Mouse (Mus musculus) G1E (cell line): Measurements from ENCODE around the gene Zfp64. TPM values are rescaled to one million over a fixed set of nuclear protein-coding genes. Genes with fewer than 3 reads are reported as not detected.

Experiments
- ATAC-seq: 2 replicates; pipeline ENCODE4 v1.8.0; 2016; ENCODE audit warnings: mild to moderate bottlenecking; ENCODE audit not compliant: insufficient number of reproducible peaks, poor library complexity, low FRiP score, severe bottlenecking; ENCODE audit errors: extremely low read depth
- DNase-seq: peaks from one replicate; pipeline ENCODE4 v3.0.0; 2012; ENCODE audit warnings: low spot score
- H3K27me3 ChIP-seq: 2 replicates; pipeline ENCODE4 v1.6.1; 2012; ENCODE audit warnings: mild to moderate bottlenecking, low read length, inconsistent platforms; ENCODE audit not compliant: insufficient read depth
- H3K36me3 ChIP-seq: replicated peaks from 2 replicates; pipeline ENCODE3; 2012; ENCODE audit warnings: mild to moderate bottlenecking, inconsistent platforms
- H3K4me1 ChIP-seq: 2 replicates; pipeline ENCODE4 v1.6.1; 2012; ENCODE audit warnings: low read depth, low read length, inconsistent platforms, mixed read lengths; ENCODE audit not compliant: insufficient read depth
- H3K4me3 ChIP-seq: 2 replicates; pipeline ENCODE4 v1.5.1; 2012; ENCODE audit warnings: low read depth, mild to moderate bottlenecking, inconsistent platforms, low read length, moderate library complexity, mixed read lengths
- H3K9me3 ChIP-seq: replicated peaks from 2 replicates; pipeline ENCODE4 v1.6.1; 2012; ENCODE audit warnings: inconsistent platforms
- CTCF ChIP-seq: IDR thresholded peaks from 2 replicates; pipeline ENCODE4 v1.5.1; 2012; ENCODE audit warnings: low read depth, low read length, inconsistent platforms, mixed read lengths
- GATA1 ChIP-seq: IDR thresholded peaks from 2 replicates; pipeline ENCODE4 v1.6.1; 2012; ENCODE audit warnings: borderline replicate concordance, low read length, inconsistent platforms, mixed read lengths
- GATA2 ChIP-seq: IDR thresholded peaks from 2 replicates; pipeline ENCODE4 v1.6.1; 2012; ENCODE audit warnings: low read depth, low read length, inconsistent platforms, borderline replicate concordance
- POLR2AphosphoS5 ChIP-seq: IDR thresholded peaks from 2 replicates; pipeline ENCODE4 v1.6.1; 2012; ENCODE audit warnings: low read depth, low read length, inconsistent platforms; ENCODE audit not compliant: insufficient replicate concordance
- TAL1 ChIP-seq: conservative IDR thresholded peaks from 2 replicates; pipeline ENCODE4 v1.6.1; 2012; ENCODE audit warnings: low read depth, low read length, inconsistent platforms, mixed read lengths
- polyA plus RNA-seq: library from polyadenylated mRNA; stranded (reverse); fragments of >175 nt; gene quantifications from 2 replicates; pipeline ENCODE4 v1.2.3, GENCODE M21; 2012
- total RNA-seq, 2 experiments: library from RNA; stranded (forward) in 1 of 2; stranded (reverse) in 1 of 2; fragments of 200-1000 nt in 1 of 2; fragments of >200 nt in 1 of 2; fragmentation: Nextera tagmentation in 1 of 2; gene quantifications; 2 replicates each; pipeline ENCODE4 v1.2.3; 2014 to 2017

Gene Zfp64
- total and polyA plus RNA-seq, 3 experiments = 37.4 to 98.5 (median 65.2) TPM

GRCm38 (mm10) chr2:168884641-168885040, 70.7 kb downstream of the Zfp64 start:
- Histone ChIP-seq H3K36me3 (no peaks in the 10 kb centered on the region), H3K4me1 (no peaks in the 10 kb centered on the region), H3K9me3 (peaks cover 66% of the 10 kb centered on the region), H3K27me3 (no peaks in the 10 kb centered on the region), H3K4me3 (no peak overlapping the region)
- no peak for ATAC-seq
- TF ChIP-seq TAL1 (no peak), POLR2AphosphoS5 (no peak), CTCF (no peak), GATA1 (no peak)
- no peak for DNase-seq

GRCm38 (mm10) chr2:168882997-168883396, 72.4 kb downstream of the Zfp64 start:
- Histone ChIP-seq H3K36me3 (no peaks in the 10 kb centered on the region), H3K4me3 (no peak overlapping the region), H3K9me3 (peaks cover 68% of the 10 kb centered on the region), H3K4me1 (no peaks in the 10 kb centered on the region), H3K27me3 (no peaks in the 10 kb centered on the region)
- ATAC-seq = no peak
- no peak for DNase-seq
- no peak for TF ChIP-seq GATA1
- no peak for TF ChIP-seq GATA2

GRCm38 (mm10) chr2:168881927-168882326, 73.5 kb downstream of the Zfp64 start:
- no peaks in the 10 kb centered on the region for H3K36me3 ChIP-seq
- peaks cover 68% of the 10 kb centered on the region for H3K9me3 ChIP-seq
- DNase-seq = no peak
- H3K4me3 ChIP-seq = no peak overlapping the region
- H3K27me3 ChIP-seq = no peaks in the 10 kb centered on the region
- TF ChIP-seq POLR2AphosphoS5 = no peak
- no peak for TF ChIP-seq CTCF
- no peak for TF ChIP-seq GATA2
- no peak for TF ChIP-seq TAL1
- TF ChIP-seq GATA1 = no peak
- no peak for ATAC-seq
- no peaks in the 10 kb centered on the region for H3K4me1 ChIP-seq

GRCm38 (mm10) chr2:168879573-168879972, 75.8 kb downstream of the Zfp64 start:
- no peak for DNase-seq
- H3K9me3 ChIP-seq = peaks cover 71% of the 10 kb centered on the region
- no peaks in the 10 kb centered on the region for H3K27me3 ChIP-seq
- no peak for ATAC-seq
- H3K4me3 ChIP-seq = no peak overlapping the region
- no peaks in the 10 kb centered on the region for H3K36me3 ChIP-seq
- H3K4me1 ChIP-seq = no peaks in the 10 kb centered on the region
- TF ChIP-seq POLR2AphosphoS5 (no peak), GATA1 (no peak), CTCF (no peak), TAL1 (no peak), GATA2 (no peak)

- TF ChIP-seq TAL1 = no peak
- TF ChIP-seq CTCF = no peak
- no peak for TF ChIP-seq GATA2
- no peak for TF ChIP-seq GATA1
- TF ChIP-seq POLR2AphosphoS5 = no peak
- Histone ChIP-seq H3K4me1 (no peaks in the 10 kb centered on the region), H3K4me3 (no peak overlapping the region), H3K9me3 (peaks cover 75% of the 10 kb centered on the region), H3K27me3 (no peaks in the 10 kb centered on the region), H3K36me3 (no peaks in the 10 kb centered on the region)
- DNase-seq (no peak), ATAC-seq (no peak)
Observed at GRCm38 (mm10) chr2:168878708-168879107, 76.7 kb downstream of the Zfp64 start.

- no peak for ATAC-seq
Observed at GRCm38 (mm10) chr2:168878158-168878557, 77.2 kb downstream of the Zfp64 start.

GRCm38 (mm10) chr2:168876631-168877030, 78.8 kb downstream of the Zfp64 start:
- Histone ChIP-seq H3K36me3 (no peaks in the 10 kb centered on the region), H3K27me3 (no peaks in the 10 kb centered on the region), H3K9me3 (peaks cover 67% of the 10 kb centered on the region), H3K4me1 (no peaks in the 10 kb centered on the region), H3K4me3 (no peak overlapping the region)
- ATAC-seq = no peak
- no peak for DNase-seq
- TF ChIP-seq POLR2AphosphoS5 (no peak), TAL1 (no peak), CTCF (no peak), GATA1 (no peak), GATA2 (no peak)

More at GRCm38 (mm10) chr2:168878158-168878557, 77.2 kb downstream of the Zfp64 start:
- H3K36me3 ChIP-seq = no peaks in the 10 kb centered on the region
- H3K4me1 ChIP-seq = no peaks in the 10 kb centered on the region
- no peaks in the 10 kb centered on the region for H3K27me3 ChIP-seq
- TF ChIP-seq GATA2 (no peak), CTCF (no peak), TAL1 (no peak)
- H3K4me3 ChIP-seq = no peak overlapping the region
- DNase-seq = no peak
- peaks cover 75% of the 10 kb centered on the region for H3K9me3 ChIP-seq
